Mouse (Mus musculus) cerebellum, adult 8-10 months (tissue): ENCODE measurements around the gene Pcca.

Experiments used
- DNase-seq: peaks from one replicate; pipeline ENCODE4 v3.0.0; 2022

Gene Pcca

GRCm38 (mm10) chr14:122753278-122753677 lies 219.2 kb downstream of the Pcca start:
- no peak for DNase-seq

- DNase-seq: no peak
Observed at GRCm38 (mm10) chr14:122754311-122754710, 220.2 kb downstream of the Pcca start.

- no peak for DNase-seq
Observed at GRCm38 (mm10) chr14:122755559-122755958, 221.4 kb downstream of the Pcca start.

- DNase-seq: no peak
Observed at GRCm38 (mm10) chr14:122756671-122757070, 222.5 kb downstream of the Pcca start.

GRCm38 (mm10) chr14:122759890-122760289 lies 225.8 kb downstream of the Pcca start:
- no peak for DNase-seq

- DNase-seq: no peak
Observed at GRCm38 (mm10) chr14:122760803-122761202, 226.7 kb downstream of the Pcca start.

GRCm38 (mm10) chr14:122762603-122763002 lies 228.5 kb downstream of the Pcca start:
- DNase-seq: no peak

- DNase-seq: no peak
Observed at GRCm38 (mm10) chr14:122765951-122766350, 231.8 kb downstream of the Pcca start.

- DNase-seq: no peak
Observed at GRCm38 (mm10) chr14:122766448-122766847, 232.3 kb downstream of the Pcca start.

- no peak for DNase-seq
Observed at GRCm38 (mm10) chr14:122784701-122785100, 250.6 kb downstream of the Pcca start.

- DNase-seq: no peak
Observed at GRCm38 (mm10) chr14:122788199-122788598, 254.1 kb downstream of the Pcca start.

GRCm38 (mm10) chr14:122790111-122790510 lies 256.0 kb downstream of the Pcca start:
- no peak for DNase-seq

GRCm38 (mm10) chr14:122793368-122793767 lies 259.2 kb downstream of the Pcca start:
- DNase-seq: no peak

GRCm38 (mm10) chr14:122800296-122800695 lies 266.2 kb downstream of the Pcca start:
- DNase-seq: no peak

- DNase-seq: no peak
Observed at GRCm38 (mm10) chr14:122821002-122821401, 286.9 kb downstream of the Pcca start.

- DNase-seq: no peak
Observed at GRCm38 (mm10) chr14:122823791-122824190, 289.7 kb downstream of the Pcca start.

- DNase-seq: no peak
Observed at GRCm38 (mm10) chr14:122825464-122825863, 291.3 kb downstream of the Pcca start.

GRCm38 (mm10) chr14:122830433-122830832 lies 296.3 kb downstream of the Pcca start:
- DNase-seq: no peak

- DNase-seq: no peak
Observed at GRCm38 (mm10) chr14:122833666-122834065, 299.5 kb downstream of the Pcca start.

GRCm38 (mm10) chr14:122834753-122835152 lies 300.6 kb downstream of the Pcca start:
- no peak for DNase-seq

GRCm38 (mm10) chr14:122835487-122836190 lies 301.5 kb downstream of the Pcca start:
- DNase-seq: no peak

- no peak for DNase-seq
Observed at GRCm38 (mm10) chr14:122836221-122836620, 302.1 kb downstream of the Pcca start.

GRCm38 (mm10) chr14:122837018-122837417 lies 302.9 kb downstream of the Pcca start:
- no peak for DNase-seq

- no peak for DNase-seq
Observed at GRCm38 (mm10) chr14:122852506-122853057, 318.5 kb downstream of the Pcca start.

- no peak for DNase-seq
Observed at GRCm38 (mm10) chr14:122859792-122860191, 325.7 kb downstream of the Pcca start.
